Mouse (Mus musculus) CH12F3 (cell line): Measurements from ENCODE around the gene Mob1a.
"Not testable (repeated sequence)": the region's sequence is repeated elsewhere in the genome, so short reads cannot be mapped to it uniquely, and the experiment has no call there.

Source experiments
- in situ Hi-C: fragments of 300-500 bp; cut with MboI; formaldehyde crosslinking; loops from 2 replicates; pipeline ENCODE4 v1.14.3; 2020; ENCODE audit warnings: low sequenced_read_pairs

Mob1a gene

DNA sequence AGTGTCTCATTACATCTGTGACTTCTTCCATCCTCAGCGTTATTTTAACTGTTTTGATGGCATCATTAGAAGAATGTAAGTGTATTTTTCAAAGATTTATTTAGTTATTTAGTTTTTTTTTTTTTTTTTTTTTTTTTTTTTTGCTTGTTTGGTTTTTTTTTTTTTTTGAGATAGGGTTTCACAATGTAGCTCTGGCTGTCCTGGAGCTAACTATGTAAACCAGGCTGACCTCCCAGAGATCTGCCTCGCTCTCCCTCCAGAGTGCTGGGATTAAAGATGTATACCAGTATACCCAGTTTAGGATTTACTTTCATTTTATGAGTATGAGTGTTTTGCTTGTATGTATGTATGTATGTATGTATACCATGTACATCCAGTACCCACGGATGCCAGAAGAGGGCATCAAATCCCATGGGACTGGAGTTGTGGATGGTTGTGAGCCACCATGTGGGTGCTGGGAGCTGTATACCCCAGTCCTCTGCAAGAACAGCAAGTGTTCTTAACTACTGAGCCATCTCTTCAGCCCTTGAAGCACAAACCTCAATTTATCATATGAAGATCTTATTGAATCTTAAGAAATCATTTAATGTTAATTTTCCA lies 1.9 kb downstream of the Mob1a start:
- in situ Hi-C loops, result no loop called here

GRCm38 (mm10) chr6:83341387-83341786 lies 15.6 kb downstream of the Mob1a start:
- in situ Hi-C loops, result no loop called here

GRCm38 (mm10) chr6:83342957-83343356 lies 17.1 kb downstream of the Mob1a start:
- in situ Hi-C loops, result no loop called here

- in situ Hi-C loops, result not testable (repeated sequence)
Measured at GRCm38 (mm10) chr6:83345285-83345684, 19.5 kb downstream of the Mob1a start.

DNA sequence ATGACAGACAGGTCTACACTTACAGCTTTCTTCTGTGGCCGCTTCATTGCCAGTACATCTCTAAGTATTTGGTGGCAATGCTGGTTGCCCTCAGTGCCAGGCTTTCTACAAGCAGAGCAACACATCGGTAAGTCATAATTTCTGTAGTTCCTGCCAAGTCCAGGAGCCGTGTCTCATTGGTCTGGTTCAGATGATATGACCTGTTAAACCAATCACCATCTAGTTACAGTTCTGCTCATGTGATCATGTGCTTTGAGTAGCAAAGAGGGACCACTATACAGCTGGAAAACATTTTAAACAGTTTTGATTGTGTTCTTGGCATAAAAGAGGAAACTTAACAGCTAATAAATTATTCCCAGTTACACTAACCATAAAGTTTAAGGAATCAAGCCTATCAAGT lies 22.1 kb downstream of the Mob1a start:
- in situ Hi-C loops, result no loop called here

DNA sequence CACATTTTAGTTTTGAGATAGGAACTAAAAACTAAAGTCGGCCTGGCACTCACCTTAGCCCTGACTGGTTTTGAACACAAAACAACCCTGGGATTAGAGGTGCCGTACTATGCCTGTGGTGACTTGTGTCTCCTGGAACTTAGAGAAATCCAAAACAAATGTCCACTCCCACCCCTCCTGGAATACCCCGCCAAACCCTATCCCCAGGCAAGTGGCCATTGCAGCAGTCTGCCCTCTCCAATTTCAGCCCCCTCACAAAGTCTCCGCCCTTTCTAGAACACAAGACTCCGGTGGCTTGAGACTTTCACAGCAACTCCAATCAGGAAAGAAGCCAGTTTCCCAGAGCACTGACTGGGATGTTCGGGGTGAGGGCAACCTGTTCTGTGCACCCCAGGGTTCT lies 23.1 kb downstream of the Mob1a start, which contains the start of gene Bola3:
Gene Bola3, plus strand, starts transcription at position 275 of the 400 bp plus-strand sequence.
- in situ Hi-C loops, result no loop called here

GRCm38 (mm10) chr6:83349274-83349958 lies 23.6 kb downstream of the Mob1a start:
- in situ Hi-C loops, result no loop called here

DNA sequence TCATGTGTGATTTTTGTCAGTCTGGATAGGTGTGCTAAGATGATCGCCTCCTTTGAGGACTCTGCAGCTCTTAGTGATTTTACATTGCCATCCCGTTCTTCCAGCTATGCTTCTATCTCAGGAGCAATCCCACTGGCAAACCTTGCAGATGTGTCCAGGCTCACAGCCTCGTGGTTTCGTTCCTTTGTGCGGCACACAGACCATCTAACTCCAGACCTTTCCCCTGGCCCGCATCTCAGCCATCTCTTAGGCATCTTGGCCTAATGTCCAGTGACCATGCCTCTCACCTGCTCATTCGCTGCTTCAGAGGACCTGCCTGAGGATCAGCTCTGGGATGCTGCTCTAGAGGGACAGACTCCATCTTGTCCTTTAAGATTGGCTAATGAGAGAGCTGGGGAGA lies 24.4 kb downstream of the Mob1a start:
- in situ Hi-C loops, result loop anchor here (10.0 kb wide), 1 partner anchor 225 kb away; the partner anchor contains the start of gene Stambp

DNA sequence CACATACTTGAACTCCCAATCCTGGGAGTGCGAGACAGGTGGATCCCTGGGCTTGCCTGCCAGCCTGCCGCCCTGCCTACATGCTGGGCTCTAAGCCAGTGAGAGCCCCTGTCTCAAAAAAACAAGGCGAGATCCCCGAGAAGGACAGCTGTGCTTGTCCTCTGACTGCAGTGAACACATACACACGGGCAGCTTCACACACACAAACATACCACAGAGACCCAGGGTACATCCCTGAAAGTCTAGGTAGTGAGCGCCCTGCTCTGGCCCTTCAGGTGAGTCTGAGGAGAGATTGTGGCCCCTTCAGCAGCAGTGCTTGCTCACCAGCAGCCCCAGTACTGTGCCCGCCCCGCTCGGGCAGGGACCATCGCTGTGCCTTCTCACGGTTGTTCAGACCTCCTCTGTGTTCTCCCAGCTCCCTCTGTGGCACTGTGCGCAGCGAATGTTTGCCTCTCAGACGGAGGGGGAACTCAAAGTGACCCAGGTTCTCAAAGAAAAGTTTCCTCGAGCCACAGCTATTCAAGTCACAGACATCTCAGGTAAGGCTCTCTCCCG lies 25.1 kb downstream of the Mob1a start:
- in situ Hi-C loops, result loop anchor here (10.0 kb wide), 1 partner anchor 224 kb away; the partner anchor contains the start of gene Stambp

GRCm38 (mm10) chr6:83351490-83352160 lies 25.8 kb downstream of the Mob1a start:
- in situ Hi-C loops, result loop anchor here (10.0 kb wide), 1 partner anchor 223 kb away; the partner anchor contains the start of gene Stambp

- in situ Hi-C loops, result loop anchor here (10.0 kb wide), 1 partner anchor 222 kb away; the partner anchor contains the start of gene Stambp
Measured at GRCm38 (mm10) chr6:83352666-83353410, 27.0 kb downstream of the Mob1a start.

- in situ Hi-C loops, result loop anchor here (10.0 kb wide), 1 partner anchor 220 kb away; the partner anchor contains the start of gene Stambp
Measured at GRCm38 (mm10) chr6:83354856-83355781, 29.3 kb downstream of the Mob1a start.

DNA sequence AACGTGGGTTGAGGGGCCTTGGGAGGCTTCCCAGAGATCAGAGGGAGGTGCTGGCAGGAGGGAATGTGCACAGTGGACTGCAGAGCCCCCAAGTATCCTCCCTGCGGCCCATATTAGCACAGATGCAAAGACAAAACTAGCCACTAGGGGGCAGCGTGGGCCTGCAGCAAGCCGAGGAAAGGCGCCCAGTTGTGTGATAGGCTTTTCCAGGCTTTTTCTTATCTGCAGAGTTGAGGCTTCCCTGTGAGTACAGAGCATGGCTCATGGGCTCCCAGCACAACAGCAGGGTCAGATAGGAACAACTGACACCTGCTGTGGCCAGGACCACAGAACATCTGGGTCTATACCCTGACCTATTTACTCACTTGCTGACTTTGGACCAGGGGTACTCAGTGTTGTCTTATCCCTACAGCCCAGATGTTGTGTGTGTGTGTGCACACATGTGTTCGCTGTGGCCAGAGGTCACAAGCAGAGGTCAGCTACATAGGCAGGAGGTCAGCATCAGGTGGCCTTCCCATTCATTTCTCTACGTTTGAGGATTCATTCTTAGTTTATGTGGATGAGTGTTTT lies 30.8 kb downstream of the Mob1a start:
- in situ Hi-C loops, result loop anchor here (10.0 kb wide), 1 partner anchor 218 kb away; the partner anchor contains the start of gene Stambp

DNA sequence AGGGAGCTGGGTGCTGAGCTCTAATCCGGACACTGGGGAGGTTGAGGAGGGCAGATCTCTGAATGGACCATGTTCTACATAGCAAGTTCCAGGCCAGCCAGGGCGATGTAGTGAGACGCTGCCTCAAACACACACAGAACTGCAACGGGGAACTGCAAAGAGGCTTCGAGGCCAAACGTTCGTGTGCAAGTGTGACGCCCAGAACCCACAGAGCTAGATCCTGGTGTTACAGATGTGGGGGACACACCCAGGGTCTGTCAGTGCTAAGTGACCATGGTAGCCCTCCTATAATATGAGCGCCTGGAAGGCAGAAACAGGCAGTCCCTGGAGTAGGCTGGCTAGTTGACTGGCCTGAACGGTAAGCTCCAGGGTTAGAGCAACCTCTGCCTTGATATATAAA lies 31.6 kb downstream of the Mob1a start:
- in situ Hi-C loops, result loop anchor here (10.0 kb wide), 1 partner anchor 217 kb away; the partner anchor contains the start of gene Stambp

DNA sequence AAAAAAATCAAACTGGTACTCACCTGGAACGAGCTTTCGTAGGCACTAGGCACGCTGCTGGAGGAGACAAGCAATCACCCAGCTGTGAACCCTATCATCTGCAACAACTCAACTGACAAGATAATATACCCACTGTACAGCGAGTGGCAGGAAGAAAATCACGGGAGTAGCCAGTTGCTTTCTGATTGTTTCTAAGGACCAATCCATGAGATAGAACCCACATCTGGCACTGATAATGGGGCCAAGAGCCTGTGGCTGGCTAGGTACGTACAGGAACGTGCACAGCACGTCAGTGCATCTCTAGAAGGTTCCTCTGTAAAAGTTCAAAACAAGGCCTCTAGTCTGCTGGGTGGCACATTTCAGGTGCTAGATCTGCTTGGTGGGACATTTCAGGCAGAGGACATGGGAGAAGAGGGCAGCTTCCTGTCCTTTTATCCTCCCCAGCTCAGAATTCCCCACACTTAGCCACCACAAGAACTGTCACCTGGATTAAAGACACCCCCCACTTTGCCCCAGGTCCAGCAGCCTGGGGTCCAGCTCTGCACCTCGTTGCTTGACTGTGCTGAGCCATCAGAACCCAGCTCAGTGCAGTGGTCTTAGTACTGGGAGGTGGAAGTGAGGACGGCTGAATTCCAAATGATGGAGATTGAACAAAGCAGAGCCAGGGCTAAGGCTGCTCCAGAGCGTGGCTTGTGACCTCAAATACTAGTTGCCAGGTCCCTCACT lies 35.9 kb downstream of the Mob1a start:
- in situ Hi-C loops, result loop anchor here (5.0 kb wide), 1 partner anchor 151 kb away; no protein-coding TSS in a partner anchor

DNA sequence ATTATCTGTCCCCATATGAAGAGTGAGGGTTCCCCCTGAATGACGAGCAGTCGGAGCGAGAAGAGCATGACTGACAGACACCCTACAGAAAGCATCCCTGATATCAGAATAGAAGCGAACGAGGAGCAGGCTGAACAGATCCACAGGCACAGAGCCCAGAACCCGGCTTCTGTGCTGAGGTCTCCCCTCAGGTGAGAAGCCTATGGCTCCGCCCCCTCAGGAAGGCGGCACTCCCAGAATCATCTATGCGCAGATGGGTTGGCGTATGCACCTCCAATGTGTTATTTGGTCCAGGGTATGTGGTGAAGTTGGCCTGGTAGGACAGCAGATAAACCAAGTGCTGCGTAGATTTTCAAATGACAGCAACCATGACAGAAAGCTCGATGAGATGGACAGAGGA lies 37.3 kb downstream of the Mob1a start:
- in situ Hi-C loops, result loop anchor here (5.0 kb wide), 1 partner anchor 149 kb away; no protein-coding TSS in a partner anchor

DNA sequence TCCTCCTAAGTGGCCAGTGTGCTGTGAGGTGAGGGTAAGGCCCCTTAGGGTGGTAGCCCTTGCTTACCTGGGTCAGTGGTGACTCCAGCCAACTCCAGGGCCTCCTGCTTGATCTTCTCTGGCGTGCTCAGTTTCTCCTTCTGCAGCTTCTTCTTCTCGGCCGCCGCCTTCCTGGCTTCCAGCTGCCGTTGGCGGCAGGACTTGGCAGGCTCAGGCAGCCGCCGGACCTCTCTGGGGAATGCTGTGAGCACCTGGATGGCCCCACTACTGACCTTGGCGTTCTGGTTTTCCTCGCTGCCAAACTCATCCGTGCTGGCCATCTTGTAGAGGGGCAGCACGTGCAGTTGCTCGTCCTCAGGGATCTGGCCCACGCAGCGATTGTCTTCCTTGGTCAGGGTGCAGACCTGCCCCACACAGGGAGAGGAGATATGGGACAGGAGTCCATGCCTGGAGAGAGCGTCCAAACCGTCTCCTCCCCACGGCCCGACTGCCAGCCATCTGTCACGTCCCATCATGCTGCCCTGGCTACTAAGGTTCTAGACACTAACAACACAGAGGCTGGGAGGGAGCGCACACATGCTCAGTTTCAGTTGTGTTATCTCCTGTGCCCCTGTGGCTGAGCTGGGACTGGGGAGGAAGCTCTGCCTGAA lies 44.6 kb downstream of the Mob1a start:
- in situ Hi-C loops, result no loop called here

DNA sequence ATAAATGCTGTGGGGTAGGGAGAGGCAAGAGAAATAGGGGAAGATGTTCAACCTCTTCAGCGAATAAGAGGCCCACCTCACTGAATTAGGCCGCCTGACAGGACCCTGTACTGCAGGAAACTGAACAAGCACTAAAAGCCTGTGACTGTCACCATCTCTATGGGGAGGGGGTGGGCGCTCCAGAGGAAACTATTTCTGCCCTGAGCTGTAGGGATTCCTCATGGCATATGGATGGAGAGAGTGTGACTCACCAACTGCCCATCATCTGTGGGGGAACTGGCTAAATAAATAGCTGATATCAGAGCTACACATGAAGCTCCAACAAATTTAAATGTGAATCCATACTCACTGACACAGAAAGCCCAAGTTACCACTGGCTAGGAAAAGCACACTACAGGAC lies 45.5 kb downstream of the Mob1a start:
- in situ Hi-C loops, result no loop called here
